Mouse (Mus musculus) inflammation-experienced regulatory T-cells, adult 6 months (primary cell): Measurements from ENCODE around the gene Ptprr. TPM values are rescaled to one million over a fixed set of nuclear protein-coding genes. Genes with fewer than 3 reads are reported as not detected.

ENCODE experiments used
- ATAC-seq: one replicate; pipeline ENCODE4 v1.8.0; 2017
- polyA plus RNA-seq, 3 experiments: library from polyadenylated mRNA; unstranded; fragments of 100-300 nt; shearing (Covaris generic); gene quantifications; one replicate each; pipeline ENCODE4 v1.2.1; 2017

Gene Ptprr
- polyA plus RNA-seq, 3 experiments from 2014 or later: 0.15 to 0.48 TPM; not detected in 1

DNA sequence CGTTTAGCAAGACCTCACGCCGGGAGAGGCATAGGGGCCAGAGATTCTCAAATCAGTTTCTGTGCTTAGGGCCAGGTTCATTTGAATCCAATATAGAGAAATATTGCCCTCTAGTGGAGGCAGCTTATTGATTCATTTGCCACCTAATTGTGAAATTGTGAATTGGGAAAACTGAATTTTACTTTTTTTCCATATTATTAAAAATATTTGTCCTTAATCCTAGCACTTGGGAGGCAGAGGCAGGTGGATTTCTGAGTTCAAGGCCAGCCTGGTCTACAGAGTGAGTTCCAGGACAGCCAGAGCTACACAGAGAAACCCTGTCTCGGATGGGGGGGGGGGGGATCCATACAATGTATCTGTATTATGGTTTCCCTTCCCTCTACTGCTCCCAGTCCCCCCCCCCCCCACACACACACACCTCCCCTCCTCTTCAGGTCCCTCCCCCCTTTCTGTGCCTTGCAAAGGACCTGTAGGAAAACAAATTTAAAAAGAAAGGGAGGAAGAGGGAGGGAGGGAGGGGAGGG, 179.5 kb downstream of the Ptprr start:
- ATAC-seq: no peak

GRCm38 (mm10) chr10:116199035-116199434, 181.0 kb downstream of the Ptprr start:
- ATAC-seq: no peak

DNA sequence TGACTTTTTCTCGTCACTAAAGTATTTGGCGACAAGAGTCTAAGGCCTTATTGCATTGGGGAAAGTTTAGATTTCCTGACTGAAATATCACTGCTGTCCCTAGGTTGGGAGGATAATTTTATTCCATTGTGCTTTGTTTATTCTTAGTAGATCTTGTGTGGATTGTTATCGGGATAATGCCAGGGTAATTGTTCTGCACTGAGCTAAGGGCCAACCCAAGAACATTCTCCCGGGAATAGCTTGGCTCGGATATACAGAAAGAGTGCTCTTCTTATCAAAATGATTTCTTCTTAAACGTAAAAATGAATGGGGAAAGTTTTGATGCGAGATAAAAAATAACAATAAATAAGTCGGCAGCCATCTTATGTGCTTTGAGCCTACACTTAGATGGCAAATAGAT, 183.5 kb downstream of the Ptprr start:
- ATAC-seq: no peak

GRCm38 (mm10) chr10:116205580-116206358, 187.8 kb downstream of the Ptprr start:
- no peak for ATAC-seq

- ATAC-seq: no peak
Measured at GRCm38 (mm10) chr10:116206449-116206848, 188.4 kb downstream of the Ptprr start.

DNA sequence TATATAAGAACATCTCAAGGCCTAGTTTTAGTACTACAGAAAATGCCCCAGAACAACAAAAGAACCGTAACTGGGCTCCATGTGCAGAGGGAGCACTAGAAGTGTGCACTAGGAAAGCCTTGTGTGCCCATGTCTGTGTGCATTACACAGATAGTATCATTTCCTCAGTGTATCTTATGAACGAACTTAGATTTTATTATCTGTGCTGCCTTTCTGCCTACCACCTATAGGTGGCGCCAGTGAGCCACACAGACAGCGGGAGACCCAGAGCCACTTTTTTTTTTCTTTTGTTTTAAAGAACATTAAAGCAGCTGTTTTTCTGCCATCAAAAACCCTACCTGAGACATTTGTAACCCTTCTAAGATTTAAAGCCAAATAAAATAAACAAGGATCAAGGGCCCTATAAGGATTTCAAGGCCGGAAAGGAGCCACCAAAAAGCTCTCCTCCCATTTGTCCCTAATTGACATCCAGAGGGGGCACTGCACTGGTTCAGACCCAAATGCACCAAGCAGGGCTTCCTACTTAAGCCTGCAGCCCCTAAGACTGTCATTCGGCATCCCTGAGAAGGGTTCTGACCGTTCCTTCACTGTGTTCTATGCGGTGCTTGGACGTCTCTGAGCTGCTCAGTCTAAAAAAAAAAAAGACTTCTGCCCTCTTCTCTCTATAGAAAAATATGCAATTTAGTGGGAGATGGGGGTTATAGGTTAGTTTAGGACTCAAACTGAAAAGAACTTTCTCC, 190.1 kb downstream of the Ptprr start:
- no peak for ATAC-seq

- ATAC-seq: no peak
Measured at GRCm38 (mm10) chr10:116208727-116209115, 190.7 kb downstream of the Ptprr start.

- ATAC-seq: no peak
Measured at GRCm38 (mm10) chr10:116212127-116212526, 194.1 kb downstream of the Ptprr start.

DNA sequence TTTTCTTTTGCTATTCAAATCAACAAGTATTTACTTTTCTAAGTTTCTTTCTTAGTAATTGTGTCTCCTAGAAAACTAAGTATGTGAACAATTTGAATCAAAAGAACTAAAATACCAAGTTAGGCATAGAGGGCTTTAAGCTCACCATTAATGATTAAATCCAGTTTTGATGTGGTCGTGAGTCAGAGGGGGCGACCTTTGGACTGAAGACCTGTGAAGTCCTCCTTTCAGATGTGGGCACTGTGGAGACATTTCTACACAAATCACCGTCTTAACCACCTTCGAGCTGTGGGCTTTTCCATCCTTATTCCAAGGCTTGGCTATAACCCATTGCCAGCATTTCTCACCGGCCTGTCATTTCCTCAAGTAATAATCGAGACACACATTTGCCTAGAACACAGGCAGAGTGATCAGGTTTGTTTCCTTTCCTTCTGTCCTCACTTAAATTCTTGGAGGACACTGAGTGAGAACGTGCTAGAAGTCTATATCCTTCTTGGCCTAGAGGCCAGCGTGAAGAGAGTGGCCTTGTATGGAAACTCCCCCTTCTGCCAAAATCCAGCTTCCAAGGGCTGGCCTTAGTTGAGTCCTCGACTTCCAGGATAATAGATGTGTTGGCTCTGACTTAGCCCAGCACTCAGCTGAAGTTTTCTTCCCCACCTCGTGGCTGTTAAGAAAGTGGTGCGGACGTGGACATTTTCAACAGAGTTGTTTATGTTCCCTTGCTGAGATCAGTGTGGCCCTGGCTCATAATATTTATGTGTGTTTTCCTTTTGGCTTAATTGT, 202.5 kb downstream of the Ptprr start:
- no peak for ATAC-seq

- ATAC-seq: no peak
Measured at GRCm38 (mm10) chr10:116235299-116235698, 217.3 kb downstream of the Ptprr start.

GRCm38 (mm10) chr10:116242200-116242599, 224.2 kb downstream of the Ptprr start:
- ATAC-seq: no peak

DNA sequence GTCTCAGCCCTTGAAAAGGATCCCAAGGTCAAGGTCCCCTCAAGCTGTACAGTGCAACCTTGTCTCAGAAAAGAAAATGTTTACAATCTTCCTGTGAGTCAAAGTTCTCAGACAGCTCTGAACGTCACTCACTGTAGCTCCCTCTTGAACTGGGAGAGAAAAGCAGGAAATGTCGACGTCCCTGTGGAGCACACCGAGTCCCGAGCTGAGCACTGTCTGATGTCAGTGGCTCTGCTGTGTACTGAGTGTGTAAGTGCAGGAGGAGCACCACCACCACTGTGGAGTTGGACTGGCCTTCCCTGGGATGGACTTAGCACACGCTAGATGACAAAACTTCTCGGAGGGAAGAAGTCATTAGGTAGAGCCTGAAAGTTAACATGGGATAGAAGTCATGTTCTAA, 225.4 kb downstream of the Ptprr start:
- no peak for ATAC-seq

- no peak for ATAC-seq
Measured at GRCm38 (mm10) chr10:116245632-116246031, 227.6 kb downstream of the Ptprr start.

- no peak for ATAC-seq
Measured at GRCm38 (mm10) chr10:116252668-116253067, 234.7 kb downstream of the Ptprr start.

- ATAC-seq: no peak
Measured at GRCm38 (mm10) chr10:116253972-116254371, 236.0 kb downstream of the Ptprr start.

DNA sequence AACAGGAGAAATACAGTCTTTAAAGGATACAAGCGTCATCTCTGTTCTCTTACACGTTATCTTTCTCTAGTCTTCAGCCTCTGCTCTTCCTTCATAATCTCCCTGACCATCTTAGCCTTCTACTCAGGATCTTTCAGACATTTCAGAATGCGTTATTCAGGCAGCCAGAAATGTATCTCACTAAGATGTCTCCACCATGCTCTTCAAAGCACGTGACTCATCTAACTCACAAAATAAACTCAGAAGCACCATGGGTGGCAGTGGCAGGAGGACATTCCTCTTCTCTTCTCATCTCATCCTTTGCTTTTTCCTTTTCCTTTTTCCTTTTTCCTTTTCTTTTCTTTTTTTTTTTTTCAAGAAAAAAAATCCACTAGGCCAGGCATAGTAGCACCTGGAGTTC, 241.3 kb downstream of the Ptprr start:
- no peak for ATAC-seq

GRCm38 (mm10) chr10:116260658-116261433, 242.8 kb downstream of the Ptprr start:
- ATAC-seq: no peak

- no peak for ATAC-seq
Measured at GRCm38 (mm10) chr10:116261559-116261958, 243.5 kb downstream of the Ptprr start.

DNA sequence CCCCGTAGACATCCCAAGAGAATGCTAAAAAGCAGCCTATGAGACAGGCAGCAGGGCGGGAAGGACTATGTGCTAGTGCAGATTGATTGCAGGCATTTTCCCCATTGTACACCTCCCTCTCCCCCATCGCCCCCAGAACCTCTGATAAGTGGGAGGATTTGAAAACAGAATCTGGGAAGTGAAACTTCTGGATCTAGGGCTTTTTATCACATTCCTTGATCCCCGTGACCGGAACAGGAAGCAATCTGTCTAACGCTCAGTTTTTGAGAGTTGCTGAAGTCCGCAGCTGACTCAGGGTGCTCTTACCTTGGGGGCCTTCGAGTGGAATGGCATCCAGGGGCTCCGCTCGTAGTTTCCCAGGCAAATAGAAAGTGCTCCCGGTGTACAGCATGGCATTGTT, 246.5 kb downstream of the Ptprr start:
- no peak for ATAC-seq

DNA sequence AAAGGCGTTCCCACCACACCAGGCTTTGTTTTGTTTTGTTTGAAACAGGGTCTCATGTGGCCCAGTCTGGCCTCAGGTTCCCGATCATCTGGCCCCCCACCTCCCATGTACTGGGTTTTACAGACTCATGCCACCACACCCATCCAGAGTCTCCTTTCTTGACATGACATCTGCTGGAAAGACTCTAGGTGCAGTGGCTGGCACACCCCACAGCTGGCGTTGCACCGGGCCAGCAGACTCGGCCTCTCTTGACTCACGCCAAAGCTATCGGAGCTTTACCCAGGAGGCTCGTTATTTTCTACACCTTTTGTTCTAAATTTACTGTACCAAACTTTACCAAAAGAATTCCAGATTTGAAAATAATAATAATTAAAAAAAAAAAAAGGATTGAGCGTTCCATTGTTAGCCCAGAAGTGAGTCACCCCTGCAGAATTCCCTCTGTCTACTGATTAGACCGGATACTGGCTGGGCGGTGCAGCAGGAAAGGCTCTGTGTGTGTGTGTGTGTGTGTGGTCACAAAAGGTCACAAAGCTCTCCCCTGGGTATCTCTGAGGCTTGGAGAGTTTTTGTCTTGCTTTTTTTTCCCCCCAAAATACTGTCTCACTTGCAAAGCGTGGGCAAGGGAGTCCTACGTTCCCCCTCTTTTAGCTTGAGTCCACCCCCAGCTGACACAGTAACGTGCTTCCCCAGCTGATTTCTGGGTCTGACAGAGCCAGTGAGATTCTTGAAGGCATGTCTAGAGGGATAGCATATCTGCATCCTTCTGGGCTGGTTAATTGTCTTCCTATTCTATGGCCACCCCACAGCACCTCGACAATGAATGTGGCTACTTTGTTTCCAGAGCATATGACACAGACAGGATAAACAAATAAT, 248.8 kb downstream of the Ptprr start:
- no peak for ATAC-seq

DNA sequence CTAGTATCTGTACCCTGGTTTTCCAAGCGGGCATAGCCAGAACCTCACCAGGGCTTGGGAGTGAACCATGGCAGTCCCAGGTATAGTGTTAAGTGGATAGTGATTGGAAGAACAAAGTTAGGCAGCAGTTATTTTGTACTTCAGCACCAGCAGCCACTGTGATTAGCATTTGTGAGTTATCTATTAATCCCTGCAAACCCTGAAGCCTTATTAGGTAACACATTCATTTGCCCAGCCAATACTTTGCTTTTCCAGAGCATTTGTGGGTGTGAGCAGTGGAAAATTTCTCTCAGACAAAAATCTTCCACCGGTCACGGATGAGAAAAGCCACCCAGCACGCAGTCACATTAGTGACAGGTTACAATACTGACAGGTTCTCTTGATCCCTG, 249.4 kb downstream of the Ptprr start:
- ATAC-seq: no peak
